Mouse (Mus musculus) left cerebral cortex, adult 11 months (tissue): ENCODE measurements at regions not wholly inside any gene's neighbourhood (a gene's known extent, or its start where the extent isn't known, plus 50 kb on each side); places are given as distances from the start of the nearest gene placed in this dataset.

Experiments
- DNase-seq: peaks from one replicate; pipeline ENCODE4 v3.0.0; 2022; ENCODE audit warnings: low spot score

DNA sequence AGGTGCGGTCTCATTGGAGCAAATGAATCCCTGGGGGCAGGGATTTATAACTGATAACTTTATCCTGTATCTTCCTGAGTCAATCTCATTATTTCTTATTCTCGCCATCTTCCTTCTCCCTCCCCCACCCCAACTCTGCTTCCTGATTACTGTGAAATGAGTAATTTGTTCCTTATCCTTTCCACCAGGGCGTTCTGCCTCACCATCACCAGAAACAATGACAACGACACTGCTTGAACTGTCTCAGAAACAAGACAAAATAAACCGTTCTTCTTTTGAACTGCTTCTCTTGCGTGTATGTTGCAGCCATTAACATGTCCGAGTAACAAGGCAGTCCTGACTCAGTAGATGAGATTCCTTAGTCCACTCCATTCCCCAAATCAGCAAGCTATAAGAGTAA is 246.0 kb upstream of the Trib2 start:
- no peak for DNase-seq

DNA sequence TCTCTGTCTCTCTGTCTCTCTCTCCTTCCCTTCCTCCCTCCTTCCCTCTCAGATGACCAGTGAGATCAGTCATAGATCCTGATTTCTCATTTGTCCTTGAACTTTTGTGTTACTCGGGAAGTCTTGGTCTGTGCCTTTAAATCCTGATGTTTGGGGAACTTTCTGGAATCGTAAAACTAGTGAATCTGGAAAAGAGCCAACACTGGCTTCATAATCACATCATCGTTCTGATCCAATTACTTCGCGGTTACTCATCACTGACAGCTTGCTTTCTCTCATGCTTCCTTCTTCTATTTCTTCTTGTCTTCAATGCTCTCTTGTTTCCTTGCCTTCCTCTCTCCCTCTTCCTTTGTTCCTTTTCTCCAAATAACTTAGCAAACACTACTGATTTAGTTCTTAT is 243.7 kb upstream of the Trib2 start:
- DNase-seq = no peak

DNA sequence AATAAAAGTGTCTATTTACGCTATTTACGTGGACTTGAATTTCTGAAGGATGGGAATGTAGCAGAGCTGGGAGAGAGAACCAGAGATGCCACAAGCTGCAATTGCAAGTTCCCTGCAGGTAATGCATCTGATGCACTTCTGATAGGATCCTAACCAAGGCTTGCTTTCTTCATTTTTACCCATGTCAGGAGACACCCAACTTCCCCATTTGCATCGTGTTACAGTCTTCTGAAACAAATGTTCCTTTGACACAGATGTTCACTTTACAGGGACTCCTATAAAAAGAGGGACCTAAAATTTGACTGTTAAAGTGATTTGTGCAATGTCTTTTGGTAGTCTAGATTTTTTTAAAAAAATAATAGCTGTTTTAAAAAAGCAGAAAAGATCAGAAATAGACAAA is 241.5 kb upstream of the Trib2 start:
- DNase-seq = no peak

DNA sequence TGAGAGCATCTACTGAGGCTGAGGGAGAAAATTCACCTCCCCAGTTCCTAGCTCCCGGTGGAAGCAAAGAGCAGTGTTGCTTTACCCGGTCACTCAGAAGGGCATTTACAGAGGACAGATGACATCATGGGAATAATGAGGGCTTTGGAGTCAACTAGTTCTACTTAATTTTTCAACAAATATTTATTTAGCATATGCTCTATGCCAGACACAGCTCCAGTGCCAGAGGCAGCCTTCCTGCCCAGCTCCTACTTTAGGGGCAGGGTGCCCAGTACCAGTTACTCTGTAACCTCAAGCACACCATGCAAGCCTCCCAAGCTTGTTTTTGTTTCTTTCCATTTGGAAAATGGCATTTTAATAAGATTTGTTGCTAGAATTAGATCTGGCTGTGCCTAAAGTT is 240.1 kb upstream of the Trib2 start:
- no peak for DNase-seq

DNA sequence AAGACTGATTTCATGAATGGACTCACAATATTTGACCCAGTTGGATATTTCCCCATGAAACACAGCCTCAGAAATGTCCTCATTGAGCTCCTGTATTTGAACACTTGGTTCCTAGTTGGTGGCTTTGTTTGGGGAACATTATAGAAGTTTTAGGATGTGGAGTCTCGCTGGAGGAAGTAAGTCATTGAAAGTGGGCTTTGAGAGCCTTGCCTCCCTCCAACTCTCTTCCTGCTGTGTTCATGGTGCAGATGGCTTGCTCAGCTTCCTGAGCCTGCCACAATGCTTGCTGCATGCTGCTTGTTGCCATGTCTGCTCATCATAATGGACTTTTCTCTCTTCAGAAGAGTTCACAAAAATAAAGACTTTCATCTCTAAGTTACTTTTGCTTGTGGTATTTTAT is 239.5 kb upstream of the Trib2 start:
- DNase-seq = no peak

DNA sequence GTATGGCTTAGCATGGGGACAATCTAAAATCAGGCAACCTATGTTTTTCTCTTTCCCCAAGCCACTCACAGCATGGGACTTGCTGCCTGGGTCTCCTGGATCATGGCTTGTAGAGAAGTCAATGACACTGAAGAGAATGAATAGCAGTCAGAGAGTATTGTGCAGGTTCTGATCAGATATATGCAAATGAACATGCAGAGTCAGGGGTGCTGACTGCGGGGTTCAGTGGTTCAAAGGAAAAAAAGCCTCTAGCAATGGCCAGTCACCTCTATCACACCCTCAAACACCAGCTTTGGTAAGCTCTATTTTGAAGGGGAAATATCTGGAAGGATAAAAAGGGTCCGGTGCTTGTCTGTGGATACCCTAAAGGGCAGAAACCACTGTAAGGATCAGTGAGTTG is 237.9 kb upstream of the Trib2 start:
- no peak for DNase-seq

DNA sequence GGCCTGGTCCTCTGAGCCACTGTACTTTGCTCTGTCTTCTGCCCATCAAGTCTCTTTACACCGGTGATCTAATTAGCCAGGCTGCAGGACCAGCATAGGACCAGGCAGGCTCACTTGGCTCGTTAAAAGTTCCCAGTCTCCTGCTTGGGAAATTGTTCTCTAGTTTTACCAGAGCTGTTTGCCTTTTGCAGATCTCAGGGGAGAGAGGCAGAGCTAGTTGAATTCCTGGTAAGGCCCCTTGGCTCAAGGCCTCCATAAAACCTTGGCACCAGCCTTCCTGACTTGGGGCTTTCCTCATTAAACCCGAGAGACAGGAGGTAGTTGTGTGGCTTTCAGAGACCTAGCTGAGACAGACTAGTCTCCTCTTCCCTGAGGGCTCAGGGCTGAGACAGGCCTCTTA is 237.0 kb upstream of the Trib2 start:
- no peak for DNase-seq

GRCm38 (mm10) chr12:16052998-16053397 is 236.3 kb upstream of the Trib2 start:
- no peak for DNase-seq

DNA sequence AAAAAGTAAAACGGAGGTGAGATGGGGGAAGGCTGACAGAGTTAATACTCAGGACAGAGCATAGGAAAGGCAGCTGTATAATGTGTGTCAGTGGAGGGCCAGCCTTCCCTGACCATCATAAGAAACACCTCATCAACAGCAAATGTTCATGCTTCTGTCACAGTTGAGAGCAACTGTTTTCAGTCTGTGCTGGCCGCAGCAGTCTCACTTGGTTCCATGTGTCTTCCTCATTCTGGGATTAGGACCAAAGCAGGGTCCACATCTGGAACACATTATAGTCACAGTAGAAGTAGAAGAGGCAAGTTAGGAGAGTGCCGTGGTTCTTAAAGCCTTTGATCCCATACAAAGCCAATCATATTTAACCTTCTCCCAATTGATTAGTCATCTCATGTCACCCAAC is 235.6 kb upstream of the Trib2 start:
- DNase-seq = no peak

GRCm38 (mm10) chr12:16051439-16051838 is 234.7 kb upstream of the Trib2 start:
- no peak for DNase-seq

- DNase-seq = no peak
Observed at GRCm38 (mm10) chr12:16049545-16049944, 232.8 kb upstream of the Trib2 start.

GRCm38 (mm10) chr12:16046643-16047042 is 229.9 kb upstream of the Trib2 start:
- DNase-seq = no peak

GRCm38 (mm10) chr12:16045791-16046494 is 229.2 kb upstream of the Trib2 start:
- no peak for DNase-seq

DNA sequence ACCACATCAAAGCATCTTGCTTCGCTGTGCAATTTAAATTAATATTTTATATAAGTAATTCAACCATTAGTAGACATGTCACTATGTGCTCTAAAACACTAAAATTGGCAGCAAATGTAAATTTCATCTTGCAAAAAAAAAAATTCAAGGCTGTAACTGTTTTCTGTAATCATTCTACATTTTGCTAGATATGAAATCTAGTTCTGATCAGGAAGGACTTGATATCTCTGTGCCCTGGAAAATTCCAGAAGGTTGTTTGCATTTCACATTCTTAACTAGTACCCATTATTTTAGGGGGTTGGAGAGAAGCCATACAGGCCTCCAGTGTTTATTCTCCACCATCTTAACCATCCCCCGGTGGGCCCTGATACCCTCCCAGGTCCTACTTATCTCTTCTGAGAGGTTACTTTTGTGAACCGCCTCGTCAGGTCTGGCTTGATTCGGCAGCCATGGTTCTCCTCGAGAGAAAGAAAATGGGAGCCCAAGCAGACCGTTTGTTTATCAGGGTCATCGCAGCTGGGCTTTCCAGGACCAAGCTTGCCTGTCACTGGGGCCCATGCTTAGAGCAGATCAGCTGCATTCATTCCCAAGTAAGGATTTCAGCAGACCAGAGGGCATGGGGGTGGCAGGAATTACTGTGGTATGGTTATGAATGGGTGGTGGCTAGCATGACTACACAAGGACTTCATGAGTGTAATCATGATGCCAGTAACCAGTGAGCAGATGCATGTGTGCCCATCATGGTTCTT is 226.9 kb upstream of the Trib2 start:
- no peak for DNase-seq

DNA sequence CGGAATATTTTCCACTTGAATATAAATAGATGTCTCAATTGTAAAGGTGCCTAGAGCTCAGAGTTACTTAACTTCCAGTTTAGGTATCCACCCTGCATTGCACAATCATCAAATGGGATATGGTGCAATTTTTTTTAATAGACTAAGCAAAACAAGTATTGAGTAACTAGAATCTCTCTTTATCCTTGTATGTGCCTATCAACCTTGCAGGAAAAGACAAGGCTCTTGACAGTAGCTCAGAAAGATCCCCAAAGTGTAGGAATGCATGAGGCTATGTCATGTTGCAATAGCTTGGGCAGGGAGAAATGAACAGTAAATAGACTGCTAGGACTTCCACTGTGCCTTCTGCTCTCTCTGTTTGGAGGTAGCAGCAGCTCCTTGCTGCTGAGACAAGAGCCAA is 225.6 kb upstream of the Trib2 start:
- no peak for DNase-seq

- no peak for DNase-seq
Observed at GRCm38 (mm10) chr12:16041129-16041528, 224.4 kb upstream of the Trib2 start.

DNA sequence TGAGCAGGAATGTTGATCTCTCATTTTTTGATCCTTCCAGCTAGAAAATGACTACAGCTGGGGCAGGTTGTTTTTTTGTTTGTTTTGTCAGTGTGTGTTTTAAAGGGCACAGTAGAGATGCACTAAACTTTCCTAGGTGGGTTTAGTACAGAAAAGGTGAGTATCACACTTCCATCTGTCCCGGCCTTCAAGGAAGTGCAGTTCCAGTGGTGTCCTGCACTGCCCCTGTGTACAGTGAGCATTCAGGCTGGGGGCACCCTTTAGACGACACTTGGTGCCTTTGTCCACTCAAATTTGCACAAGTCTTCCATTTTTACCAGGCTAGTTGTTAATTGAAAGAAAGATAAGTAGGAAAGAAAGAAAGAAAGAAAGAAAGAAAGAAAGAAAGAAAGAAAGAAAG is 218.8 kb upstream of the Trib2 start:
- no peak for DNase-seq

DNA sequence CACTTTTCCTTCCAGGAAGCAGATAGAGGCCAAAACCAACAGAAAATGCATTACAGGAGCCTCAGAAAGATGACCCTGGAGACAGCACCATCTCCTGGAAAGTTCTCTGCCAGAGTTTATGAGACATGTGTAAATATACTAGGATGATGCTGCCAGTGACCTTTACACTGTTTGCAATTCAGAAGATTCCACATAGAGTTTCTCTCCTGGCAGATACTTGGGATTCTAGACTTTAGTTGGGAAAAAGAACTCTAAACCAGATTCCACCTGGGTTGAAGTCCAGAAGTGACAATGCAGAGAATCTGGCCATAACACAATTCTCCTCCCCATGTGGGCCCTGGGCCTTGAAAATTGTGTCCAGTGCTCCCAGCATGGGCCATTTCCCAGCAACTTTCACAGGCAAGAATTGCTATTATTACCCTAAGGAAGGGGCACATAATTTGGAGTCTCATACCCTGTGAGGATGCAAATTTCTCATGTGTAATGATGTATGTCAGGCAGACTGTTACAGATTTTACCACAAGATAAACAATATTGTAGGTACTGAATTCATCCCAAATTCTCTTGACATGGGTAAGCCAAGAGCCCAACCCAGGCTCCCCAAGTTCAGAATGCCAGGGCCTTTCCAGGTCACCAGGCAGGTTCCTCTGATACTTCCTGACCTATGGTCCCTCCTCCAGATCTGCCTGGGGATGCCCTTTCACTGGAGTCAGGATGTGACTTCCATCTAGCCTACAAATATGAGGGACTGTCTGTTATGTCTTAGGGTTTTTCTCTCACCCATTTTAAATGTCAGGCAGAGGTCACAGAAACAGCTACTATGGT is 218.2 kb upstream of the Trib2 start:
- DNase-seq = no peak

GRCm38 (mm10) chr12:16026654-16027053 is 209.9 kb upstream of the Trib2 start:
- DNase-seq = no peak

- DNase-seq = no peak
Observed at GRCm38 (mm10) chr12:16023273-16023672, 206.6 kb upstream of the Trib2 start.

GRCm38 (mm10) chr12:16021202-16021821 is 204.6 kb upstream of the Trib2 start:
- no peak for DNase-seq

DNA sequence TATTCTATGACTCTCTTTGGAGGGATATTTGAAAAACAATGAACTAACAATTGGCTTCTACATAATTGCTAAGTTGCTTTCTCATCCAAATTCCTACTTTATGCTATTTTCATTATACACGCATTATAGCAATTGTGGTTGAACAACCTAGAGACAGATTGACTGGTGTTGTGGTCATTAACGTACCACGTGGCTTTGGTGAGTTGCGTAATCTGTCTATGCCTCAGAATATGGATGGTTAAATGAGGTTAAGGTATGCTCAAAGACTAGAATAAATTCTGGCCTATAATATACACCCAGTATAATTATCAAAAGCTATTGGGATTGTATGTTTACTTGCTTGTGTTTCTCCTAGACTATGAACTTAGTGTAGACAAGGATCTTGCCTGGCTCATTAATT is 201.5 kb upstream of the Trib2 start:
- no peak for DNase-seq

DNA sequence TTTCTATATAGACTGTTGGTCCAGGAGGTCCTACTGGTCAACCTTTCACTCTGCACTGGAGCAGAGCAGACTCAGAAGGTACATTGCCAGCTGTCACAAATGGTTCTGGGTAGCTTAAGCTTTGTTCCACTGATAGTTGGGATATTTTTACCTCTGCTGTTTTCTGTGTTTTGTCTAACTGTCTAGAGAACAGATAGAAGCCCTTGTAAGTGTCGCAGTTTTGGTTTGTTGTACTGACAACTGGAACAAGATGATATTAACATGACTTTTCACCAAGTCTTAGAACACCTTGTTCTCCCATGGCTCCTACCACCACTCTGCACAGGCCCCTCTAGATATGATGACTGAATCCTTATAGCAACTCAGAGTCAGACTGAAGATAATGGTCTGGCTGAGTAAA is 199.9 kb upstream of the Trib2 start:
- DNase-seq = no peak
